Mouse (Mus musculus) cerebellum, adult 18-20 months (tissue): ENCODE data around the gene Gm38393.
A peak's percentile ranks its signal among the peaks of the same experiment; 100 is the strongest.

Source experiments
- DNase-seq, 2 experiments: peaks; one replicate each; pipeline ENCODE4 v3.0.0; 2021

Gm38393 gene

DNA sequence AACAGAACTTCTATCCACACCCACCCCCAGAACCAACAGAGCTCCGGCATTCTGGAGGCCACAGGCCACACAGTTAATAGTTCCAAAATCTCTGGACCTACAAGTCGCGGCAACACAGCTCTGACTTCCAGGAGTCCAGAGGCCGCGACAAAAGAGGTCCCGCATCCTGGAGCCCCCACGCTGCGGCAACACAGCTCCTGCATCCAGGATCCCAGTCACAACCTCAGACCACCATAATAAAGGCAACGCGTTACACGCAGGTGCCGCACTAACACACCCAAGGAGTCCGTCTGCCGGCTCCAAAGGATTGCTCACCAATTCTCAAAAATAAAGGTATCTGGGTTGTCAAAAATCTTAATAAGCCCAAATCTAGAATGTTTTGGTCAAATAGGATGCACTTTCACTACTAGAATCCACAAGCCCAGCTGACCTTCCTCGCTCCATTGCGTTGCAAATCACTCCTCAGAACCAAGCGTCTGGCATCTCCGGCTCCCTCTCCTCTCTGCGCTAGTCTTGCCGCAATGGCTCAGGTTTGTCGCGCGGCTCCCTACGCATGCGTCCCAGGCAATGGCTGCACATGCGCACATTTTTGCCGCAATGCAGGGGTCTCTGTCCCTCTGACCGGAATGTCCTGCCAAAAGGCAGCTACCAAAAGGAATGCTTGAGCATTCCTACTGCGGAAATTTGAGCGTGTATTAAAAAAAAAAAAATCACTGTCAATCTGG, at the start of gene Gm38393, which contains the start of gene Snurf:
Gene Gm38393, minus strand, starts transcription at position 459 of the 725 bp plus-strand sequence.
Gene Snurf, minus strand, starts transcription at position 444 of the 725 bp plus-strand sequence.
- DNase-seq: peak; percentile 87 to 93

- peak; percentile 63 to 70 for DNase-seq
These were observed 42.8 kb upstream of the Gm38393 start for GRCm38 (mm10) chr7:60047481-60048201.

DNA sequence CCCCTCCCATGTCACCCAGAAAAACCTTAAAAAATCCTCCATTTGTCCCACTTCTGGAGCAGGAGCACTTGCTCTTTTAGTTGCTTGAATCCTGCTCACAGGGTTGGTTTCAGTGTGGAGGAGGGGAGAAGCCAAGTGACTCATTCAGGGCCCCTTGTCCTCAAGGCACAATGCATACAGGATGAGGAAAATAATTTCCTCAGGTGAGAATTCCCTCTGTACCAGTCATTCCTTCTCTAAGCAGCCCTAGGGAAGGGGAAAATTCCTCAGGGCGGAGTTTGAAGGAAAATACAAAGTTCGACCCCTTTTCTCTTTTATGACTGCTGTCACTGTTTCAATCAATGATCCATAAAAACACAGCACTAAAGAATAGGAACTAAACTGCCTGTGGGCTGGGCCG, 8.3 kb upstream of the Gm38393 start:
- no peak for DNase-seq

GRCm38 (mm10) chr7:60007727-60008360, 3.0 kb upstream of the Gm38393 start:
- DNase-seq: no peak

DNA sequence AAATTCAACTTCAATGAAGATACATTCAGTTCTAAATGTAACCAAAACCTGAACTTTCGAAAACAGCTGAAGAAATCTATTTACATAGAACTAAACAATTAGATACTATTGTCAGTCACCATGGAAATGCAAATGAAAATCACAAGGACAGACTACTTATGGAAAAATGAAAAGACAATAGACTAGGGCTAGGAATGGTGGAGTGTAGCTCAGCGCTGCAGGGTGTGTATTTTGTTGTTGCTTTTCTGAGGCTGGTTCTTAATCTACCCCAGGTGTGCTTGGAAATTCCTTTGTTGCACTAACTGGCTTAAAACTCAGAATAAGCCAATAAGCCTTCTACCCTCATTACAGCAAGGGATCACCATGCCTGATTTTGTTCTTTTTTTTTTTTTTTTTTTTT, 1.4 kb upstream of the Gm38393 start:
- DNase-seq: no peak

DNA sequence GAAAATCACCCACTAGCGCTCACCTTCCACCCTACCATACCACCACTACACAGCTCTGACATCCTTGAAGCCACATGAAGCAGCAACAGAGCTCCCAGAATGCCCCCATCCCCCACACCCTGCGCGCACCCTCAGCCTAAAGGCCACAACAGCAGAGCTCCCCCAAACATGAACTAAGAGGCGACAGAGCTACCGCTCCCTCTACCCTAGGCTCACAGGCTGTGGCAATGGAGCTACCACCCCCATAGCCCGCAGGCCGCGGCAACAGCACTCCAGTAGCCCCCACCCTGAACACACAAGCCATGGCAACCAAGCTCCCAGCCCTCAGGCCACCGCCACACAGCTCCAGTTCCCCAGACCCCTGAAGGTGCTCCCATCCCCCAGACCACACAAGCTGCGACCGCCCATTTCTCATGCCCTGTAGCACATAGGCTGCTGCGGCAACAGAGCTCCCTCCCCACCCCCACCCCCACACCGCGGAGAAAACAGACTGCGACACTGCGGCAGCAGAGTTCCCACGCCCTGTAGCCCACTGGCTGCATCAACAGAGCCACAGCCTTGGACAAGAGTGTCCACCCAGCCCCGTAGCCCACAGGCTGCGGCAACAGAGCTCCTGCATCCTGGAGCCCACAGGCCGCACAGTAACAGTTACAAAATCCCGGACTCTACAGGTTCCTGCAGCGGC, 801 bp downstream of the Gm38393 start:
- DNase-seq: peak; percentile 52

DNA sequence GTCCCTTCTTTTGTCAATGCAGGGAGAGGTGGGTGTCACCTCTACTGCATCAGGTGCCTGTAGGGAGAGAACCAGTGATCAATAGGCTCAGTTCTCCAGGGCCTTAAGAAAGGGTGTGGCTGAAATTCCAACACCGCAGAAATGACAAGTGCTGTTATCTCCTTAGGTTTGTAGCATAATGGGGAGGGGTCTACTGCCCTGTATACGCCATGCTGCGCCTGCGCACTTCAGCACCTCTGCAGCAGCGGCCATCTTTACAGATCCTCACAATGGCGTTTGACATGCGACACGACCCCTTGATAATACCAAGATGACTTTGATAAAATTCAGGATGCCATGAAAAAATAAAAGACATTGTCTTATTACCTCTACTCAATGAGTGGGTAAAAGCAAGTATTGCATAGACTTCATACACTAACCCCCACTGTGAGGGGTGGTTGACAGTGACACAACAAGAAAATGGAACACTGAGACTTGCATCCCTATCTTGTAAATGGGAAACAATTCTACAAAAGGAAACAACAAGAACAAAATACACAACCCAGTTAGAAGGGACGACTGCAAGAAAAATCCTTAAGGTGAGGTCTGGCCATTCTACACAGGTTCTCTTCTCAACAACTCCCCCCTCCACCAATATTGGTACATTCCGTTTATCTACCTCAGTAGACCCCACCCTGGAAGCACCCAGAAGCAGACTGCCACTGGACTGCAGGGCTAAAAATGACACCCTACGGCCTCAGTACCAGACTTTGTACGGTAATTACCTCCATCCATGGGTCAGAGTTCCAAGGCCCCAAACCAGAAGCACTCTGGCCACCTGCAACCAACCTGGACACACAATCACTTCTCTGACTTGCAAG, 1.6 kb downstream of the Gm38393 start:
- DNase-seq: peak; percentile 44 to 57

DNA sequence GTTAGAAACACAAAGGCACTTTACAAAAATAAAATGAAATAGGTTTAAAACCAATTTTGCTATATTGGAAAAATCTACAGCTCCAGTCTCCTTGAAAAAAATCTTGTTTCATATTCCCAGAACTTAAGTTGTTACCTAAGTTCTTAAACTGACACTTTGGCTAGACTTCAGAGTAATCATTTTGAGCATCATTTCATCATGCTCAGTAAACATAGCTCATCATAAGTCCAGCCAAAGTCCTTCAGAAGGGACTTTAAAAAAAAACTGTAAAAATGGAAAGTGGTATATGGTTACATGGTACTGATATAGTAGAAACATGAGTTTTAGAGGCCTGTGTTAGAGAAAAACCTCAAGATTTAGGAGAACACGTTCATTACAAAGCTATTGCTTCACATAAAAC, 26.2 kb downstream of the Gm38393 start:
- DNase-seq: no peak
